Mouse (Mus musculus): ENCODE results near the gene Oser1. TPM values are rescaled to one million over a fixed set of nuclear protein-coding genes. Genes with fewer than 3 reads are reported as not detected.

The Oser1 gene
- total RNA-seq, 2 experiments from 2014 or later = 21.0 to 21.6 TPM

DNA sequence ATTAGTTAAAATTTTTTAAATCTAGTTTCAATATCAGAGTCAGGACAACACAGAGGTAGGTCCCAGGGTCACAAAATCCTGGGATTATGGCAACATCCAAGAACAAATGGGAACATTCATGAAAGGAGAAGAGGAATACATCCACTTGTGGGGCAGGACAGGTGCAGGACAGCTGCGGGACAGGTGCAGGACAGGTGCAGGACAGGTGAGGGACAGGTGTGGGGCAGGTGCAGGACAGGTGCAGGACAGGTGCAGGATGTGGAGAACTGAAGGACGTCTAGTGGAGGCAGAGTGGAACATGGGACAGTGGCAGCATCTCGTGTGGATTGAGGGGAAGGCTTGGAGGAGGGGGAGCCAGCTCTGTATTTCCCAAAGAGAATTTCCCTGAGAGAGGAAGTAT is 24.8 kb upstream of the Oser1 start:
- intact Hi-C loops (cut with DNase I) = no loop called here
- no peak for DNase-seq (ENCODE audit: low spot score)

- intact Hi-C loops (cut with DNase I) = no loop called here
- DNase-seq (ENCODE audit: low spot score) = no peak
Measured at GRCm38 (mm10) chr2:163447375-163447774, 22.9 kb upstream of the Oser1 start.

GRCm38 (mm10) chr2:163444017-163444416 is 19.5 kb upstream of the Oser1 start:
- intact Hi-C loops (cut with DNase I) = no loop called here
- no peak for DNase-seq (ENCODE audit: low spot score)

- intact Hi-C loops (cut with DNase I) = no loop called here
- no peak for DNase-seq (ENCODE audit: low spot score)
Measured at GRCm38 (mm10) chr2:163443543-163443942, 19.0 kb upstream of the Oser1 start.

GRCm38 (mm10) chr2:163439488-163439887 is 15.0 kb upstream of the Oser1 start:
- DNase-seq (ENCODE audit: low spot score) = no peak
- intact Hi-C loops (cut with DNase I) = no loop called here

- no peak for DNase-seq (ENCODE audit: low spot score)
- intact Hi-C loops (cut with DNase I) = no loop called here
Measured at GRCm38 (mm10) chr2:163438619-163439451, 14.3 kb upstream of the Oser1 start.

DNA sequence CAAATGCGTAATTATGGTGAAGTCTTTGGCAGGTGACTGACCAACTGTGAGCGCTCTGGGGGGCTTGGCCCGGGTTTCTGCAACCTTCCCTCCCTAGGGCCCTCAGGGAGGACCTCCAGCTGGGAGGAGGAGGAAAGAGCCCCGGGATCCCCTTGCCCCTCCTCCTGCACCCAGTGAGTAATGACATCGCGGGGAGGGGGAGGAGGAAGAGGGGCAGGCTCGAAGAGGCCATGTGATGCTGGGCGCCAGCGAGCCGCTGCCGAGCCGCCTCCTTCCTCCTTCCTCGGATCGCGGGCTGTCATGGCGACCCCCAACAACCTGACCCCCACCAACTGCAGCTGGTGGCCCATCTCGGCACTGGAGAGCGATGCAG is 13.7 kb upstream of the Oser1 start, which contains the start of gene Gdap1l1:
Gdap1l1 (plus strand) TSS at position 231 of the 373 bp plus-strand sequence.
- DNase-seq (ENCODE audit: low spot score) = no peak
- intact Hi-C loops (cut with DNase I) = no loop called here

- intact Hi-C loops (cut with DNase I) = no loop called here
- DNase-seq (ENCODE audit: low spot score) = no peak
Measured at GRCm38 (mm10) chr2:163437800-163438199, 13.3 kb upstream of the Oser1 start.

- intact Hi-C loops (cut with DNase I) = no loop called here
- no peak for DNase-seq (ENCODE audit: low spot score)
Measured at GRCm38 (mm10) chr2:163433971-163434370, 9.5 kb upstream of the Oser1 start.

- intact Hi-C loops (cut with DNase I) = no loop called here
- no peak for DNase-seq (ENCODE audit: low spot score)
Measured at GRCm38 (mm10) chr2:163431289-163431688, 6.8 kb upstream of the Oser1 start.

DNA sequence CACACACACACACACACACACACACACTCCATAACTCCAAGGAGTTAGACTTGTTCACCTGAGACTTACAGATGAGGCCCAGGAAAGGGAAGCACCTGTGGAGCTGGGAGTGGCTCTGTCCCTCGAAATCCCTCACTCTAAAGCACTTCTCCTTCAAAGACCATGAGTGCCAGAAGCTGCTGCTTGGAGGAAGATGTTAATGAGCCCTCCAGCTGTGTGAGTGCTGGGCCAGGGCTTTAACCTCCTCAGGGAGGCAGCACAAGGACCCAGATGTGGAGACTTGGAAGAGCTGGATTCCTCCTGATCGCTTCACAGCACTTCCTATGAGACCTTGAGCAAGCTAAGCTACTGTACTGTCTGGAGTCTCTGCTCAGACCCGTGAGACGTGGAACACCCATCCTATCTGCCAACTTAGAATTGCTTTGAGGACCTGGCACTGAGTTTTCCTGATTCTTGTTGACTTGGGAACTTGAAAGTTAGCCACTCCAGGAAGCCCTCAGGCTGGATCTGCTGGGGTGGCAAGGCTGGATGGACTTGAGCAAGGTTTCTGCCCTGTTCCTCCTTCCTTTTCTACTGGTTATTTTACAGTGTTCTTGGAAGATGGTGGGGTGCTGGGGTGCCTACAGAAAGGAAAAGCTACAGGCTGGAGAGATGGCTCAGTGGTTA is 4.0 kb upstream of the Oser1 start:
- intact Hi-C loops (cut with DNase I) = no loop called here
- DNase-seq (ENCODE audit: low spot score) = no peak

- intact Hi-C loops (cut with DNase I) = no loop called here
- no peak for DNase-seq (ENCODE audit: low spot score)
Measured at GRCm38 (mm10) chr2:163422895-163423660, 1.4 kb downstream of the Oser1 start.

- intact Hi-C loops (cut with DNase I) = no loop called here
Measured at GRCm38 (mm10) chr2:163420366-163420886, 4.1 kb downstream of the Oser1 start.

GRCm38 (mm10) chr2:163419346-163420045 is 5.0 kb downstream of the Oser1 start:
- DNase-seq (ENCODE audit: low spot score) = peak; percentile 100
- intact Hi-C loops (cut with DNase I) = loop anchor here (2.0 kb wide), 1 partner anchor 53 kb away; the partner anchor contains the start of gene Fitm2

More at GRCm38 (mm10) chr2:163420366-163420886, 4.1 kb downstream of the Oser1 start:
- no peak for DNase-seq (ENCODE audit: low spot score)

GRCm38 (mm10) chr2:163418841-163419345 is 5.6 kb downstream of the Oser1 start:
- intact Hi-C loops (cut with DNase I) = loop anchor here (2.0 kb wide), 1 partner anchor 54 kb away; the partner anchor contains the start of gene Fitm2

DNA sequence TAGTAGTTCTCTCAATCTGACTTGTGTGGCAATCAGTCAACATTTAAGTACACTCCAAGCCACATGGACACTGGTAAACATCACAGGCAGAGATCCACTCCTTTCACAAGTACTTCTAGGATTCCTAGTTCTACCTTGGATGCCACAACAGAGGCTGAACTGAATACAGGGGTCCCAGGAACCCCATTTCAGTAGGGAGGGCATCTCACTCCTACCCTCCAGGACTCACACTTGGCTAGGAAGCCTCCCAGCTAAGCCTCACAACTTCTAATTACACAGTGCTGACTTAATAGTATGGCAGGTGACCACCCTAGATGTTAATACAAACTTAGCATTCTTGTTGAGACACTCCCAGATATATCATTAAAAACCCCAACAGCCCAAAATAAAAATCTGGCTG is 6.7 kb downstream of the Oser1 start:
- DNase-seq (ENCODE audit: low spot score) = no peak
- intact Hi-C loops (cut with DNase I) = loop anchor here (2.0 kb wide), 1 partner anchor 55 kb away; the partner anchor contains the start of gene Fitm2

More at GRCm38 (mm10) chr2:163418841-163419345, 5.6 kb downstream of the Oser1 start:
- no peak for DNase-seq (ENCODE audit: low spot score)

DNA sequence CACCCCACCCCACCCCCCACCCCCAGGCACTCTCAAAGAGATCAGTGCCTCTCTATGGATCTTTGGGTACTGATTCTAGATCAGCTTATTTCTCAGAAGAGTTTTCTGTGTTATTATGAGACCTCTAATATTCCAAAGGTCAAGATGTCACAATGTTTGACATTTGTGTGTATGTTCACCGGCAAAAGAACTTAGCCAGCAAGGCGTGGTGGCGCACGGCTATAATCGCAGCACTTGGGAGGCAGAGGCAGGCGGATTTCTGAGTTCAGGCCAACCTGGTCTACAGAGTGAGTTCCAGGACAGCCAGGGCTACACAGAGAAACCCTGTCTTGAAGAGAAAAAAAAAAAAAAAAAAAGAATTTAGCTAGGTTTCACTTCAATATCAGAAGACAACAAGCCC is 7.5 kb downstream of the Oser1 start:
- intact Hi-C loops (cut with DNase I) = no loop called here
- DNase-seq (ENCODE audit: low spot score) = no peak

- no peak for DNase-seq (ENCODE audit: low spot score)
- intact Hi-C loops (cut with DNase I) = no loop called here
Measured at GRCm38 (mm10) chr2:163412846-163413590, 11.5 kb downstream of the Oser1 start.

- no peak for DNase-seq (ENCODE audit: low spot score)
- intact Hi-C loops (cut with DNase I) = no loop called here
Measured at GRCm38 (mm10) chr2:163412419-163412818, 12.1 kb downstream of the Oser1 start.

Measured in heart, postnatal 25 days (tissue).